Mouse (Mus musculus) left cerebral cortex, postnatal 4 days (tissue): ENCODE results near the gene Tnnt3. TPM values are rescaled to one million over a fixed set of nuclear protein-coding genes. Genes with fewer than 3 reads are reported as not detected.
A peak's percentile ranks its signal among the peaks of the same experiment; 100 is the strongest.

ENCODE experiments used
- DNase-seq: peaks from one replicate; pipeline ENCODE4 v3.0.0-alpha.2; 2022
- intact Hi-C: fragments of 180-260 bp; cut with DNase I; formaldehyde crosslinking; loops from one replicate; pipeline ENCODE4 v1.15.1; 2025
- total RNA-seq, 2 experiments: library from RNA; stranded (reverse); gene quantifications; 2 replicates each; pipeline ENCODE4 v1.2.3; 2021

Tnnt3 gene
- total RNA-seq, 2 experiments from 2014 or later = 1.3 TPM; not detected in 1

DNA sequence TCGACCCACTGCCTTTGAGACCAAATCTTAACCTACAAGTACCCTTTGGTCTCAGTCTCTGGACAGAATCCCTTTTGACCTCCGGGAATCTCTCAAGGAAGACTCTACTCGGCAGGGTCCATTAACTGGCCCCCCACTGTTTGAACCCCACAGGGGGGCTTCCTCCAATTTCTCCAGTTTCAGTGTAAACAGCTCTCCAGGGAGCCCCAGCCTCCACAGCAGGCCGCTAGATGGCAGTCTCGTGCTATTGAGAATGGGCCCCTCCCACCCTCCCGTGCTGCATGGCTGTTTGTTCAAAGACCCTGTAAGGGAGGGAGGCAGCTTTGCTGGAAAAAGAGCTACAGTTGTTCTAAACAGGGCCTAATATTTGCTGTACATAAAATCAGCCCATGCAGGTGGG lies 39.2 kb downstream of the Tnnt3 start:
- intact Hi-C loops = loop anchor here (5.0 kb wide), 1 partner anchor 134 kb away; no protein-coding TSS in a partner anchor
- DNase-seq = peak; percentile 80

DNA sequence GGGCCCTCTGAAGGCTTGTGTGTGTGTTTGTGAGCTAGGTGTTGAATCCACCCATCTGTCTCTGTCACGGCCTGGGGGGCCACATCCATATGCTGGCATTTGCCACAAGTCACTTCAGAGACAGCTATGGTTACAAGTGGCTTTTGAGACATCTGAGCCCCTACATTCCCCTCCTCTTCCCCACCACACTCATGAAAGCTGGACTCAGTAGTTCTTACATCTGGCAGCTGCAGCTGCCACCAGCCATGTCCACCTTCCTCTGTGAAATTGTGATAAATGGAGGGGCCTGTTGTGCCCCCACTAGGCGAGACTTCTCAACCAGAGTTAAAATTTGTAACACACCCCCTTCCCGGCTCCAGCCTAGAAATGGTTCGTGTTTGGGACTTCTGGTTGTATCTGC lies 39.7 kb downstream of the Tnnt3 start:
- no peak for DNase-seq
- intact Hi-C loops = loop anchor here (5.0 kb wide), 1 partner anchor 134 kb away; no protein-coding TSS in a partner anchor

DNA sequence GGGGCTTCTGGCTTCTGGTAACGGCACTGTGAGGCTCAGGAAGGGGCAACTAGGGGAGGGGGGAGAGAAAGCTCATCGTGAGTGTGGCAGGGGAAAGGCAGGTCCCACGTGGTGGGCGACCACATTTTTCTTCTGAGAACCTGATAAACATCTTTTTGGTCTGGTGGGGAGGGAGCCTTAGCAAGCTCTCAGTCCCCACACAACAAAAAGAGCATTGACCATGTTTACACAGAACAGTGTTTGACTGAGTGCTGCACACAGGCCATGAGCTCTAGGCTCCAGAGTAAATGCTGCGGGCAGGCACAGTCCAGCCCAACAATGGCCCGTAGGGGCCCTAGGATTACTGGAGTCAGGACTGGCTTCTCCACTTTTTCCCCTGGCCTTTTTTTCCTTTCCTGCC lies 40.1 kb downstream of the Tnnt3 start:
- intact Hi-C loops = loop anchor here (5.0 kb wide), 1 partner anchor 134 kb away; no protein-coding TSS in a partner anchor
- DNase-seq = no peak

DNA sequence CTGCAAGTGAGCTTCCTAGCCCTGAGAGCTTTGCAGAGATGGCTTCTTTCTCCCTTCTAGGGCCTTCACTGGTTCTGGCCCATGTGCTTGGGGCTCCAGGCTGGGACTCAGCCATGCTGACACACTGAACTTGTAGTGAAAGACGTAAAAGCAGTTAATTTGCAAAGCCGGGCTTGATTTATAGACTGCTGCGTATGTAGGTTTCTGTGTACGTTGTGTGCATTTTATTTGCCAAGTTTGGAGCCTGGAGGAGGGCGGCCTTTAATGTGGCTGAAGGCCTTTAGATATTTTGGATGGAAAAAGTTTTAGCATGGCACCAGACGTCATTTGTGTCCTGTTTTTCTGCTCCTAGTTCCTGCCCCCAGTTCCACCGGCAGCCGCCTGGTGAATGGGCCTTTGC lies 41.2 kb downstream of the Tnnt3 start:
- DNase-seq = no peak
- intact Hi-C loops = loop anchor here (5.0 kb wide), 1 partner anchor 132 kb away; no protein-coding TSS in a partner anchor

DNA sequence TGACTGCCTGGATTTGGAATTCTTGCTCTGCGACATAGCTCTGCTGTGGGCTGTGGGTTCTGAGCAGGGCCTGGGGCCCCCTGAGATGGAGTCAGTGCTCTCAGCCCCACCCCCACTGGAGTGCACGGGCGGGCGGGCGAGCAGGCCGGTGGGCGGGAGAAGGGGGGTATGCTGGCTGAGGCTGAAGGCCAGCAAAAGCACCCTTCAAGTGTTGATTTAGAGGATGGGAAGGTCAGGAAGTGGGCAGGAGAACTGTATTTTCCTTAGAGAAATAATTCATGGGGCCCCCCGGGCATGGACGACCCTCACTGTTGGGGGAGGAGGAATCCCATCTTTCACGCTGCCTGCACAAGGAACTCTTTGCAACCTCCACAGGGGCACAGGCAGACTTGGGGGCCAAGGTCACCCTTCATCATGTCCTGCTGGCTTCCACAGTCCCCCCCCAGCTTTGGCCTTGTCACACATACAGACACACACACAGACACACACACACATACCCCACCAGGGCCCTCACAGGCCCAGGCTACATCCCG lies 44.2 kb downstream of the Tnnt3 start:
- no peak for DNase-seq
- intact Hi-C loops = no loop called here

DNA sequence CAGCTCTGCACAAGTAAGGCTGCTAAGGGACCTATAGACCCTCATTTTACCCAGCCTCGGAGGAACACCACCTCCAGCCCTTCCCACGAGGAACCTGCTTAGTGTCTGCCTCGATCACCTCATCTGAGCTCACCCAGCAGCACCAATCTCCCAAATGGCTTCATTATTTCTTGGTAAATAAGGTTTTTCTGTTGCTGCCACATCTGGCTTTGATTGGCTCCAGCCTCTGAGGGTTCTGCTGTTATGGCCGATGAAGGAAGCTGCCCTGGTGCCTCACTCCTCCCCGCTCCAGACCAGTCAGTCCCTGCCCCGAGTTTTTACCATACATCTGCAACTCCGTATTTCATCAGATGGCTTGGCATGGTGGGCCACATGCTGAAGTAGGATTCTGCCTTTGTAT lies 47.3 kb downstream of the Tnnt3 start:
- intact Hi-C loops = no loop called here
- DNase-seq = no peak

DNA sequence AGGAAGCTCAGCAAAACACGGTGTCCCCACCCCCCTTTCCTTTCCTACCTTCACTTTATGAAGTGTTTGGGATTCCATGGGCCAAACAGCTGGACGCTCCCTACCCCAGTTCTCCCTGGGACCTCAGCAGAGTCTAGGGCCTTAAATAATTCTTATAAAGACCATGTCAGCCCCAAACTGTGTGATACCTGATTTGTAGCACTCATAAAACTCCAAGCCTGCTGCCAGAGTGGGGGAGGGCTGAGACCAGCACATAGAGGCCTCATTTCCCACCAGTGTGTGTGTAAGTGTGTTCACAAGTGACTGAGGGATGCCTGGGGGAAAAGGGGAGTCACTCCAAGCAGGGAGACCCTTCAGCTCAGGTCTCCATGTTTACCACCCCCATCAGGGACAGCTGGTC lies 49.2 kb downstream of the Tnnt3 start:
- intact Hi-C loops = no loop called here
- DNase-seq = no peak

DNA sequence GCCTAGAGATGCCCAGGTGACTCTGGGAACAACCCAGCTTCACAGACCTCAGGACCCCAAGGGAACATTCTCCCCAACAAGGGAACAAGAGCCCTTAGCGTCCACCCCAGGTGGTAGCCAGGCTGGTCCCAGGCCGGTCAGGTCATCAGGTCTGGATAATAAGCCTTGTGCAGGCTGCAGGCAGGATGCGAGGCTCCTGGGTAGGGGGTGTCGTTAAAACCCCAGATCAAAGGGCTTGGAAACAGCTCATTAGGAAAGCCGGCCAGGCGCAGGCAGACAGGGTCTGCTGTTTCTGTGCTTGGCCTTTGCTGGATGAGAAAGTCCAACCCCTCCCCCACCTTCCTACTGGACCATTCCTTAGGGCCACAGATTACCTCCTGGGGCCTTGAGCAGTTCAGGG lies 50.1 kb downstream of the Tnnt3 start:
- no peak for DNase-seq
- intact Hi-C loops = no loop called here

DNA sequence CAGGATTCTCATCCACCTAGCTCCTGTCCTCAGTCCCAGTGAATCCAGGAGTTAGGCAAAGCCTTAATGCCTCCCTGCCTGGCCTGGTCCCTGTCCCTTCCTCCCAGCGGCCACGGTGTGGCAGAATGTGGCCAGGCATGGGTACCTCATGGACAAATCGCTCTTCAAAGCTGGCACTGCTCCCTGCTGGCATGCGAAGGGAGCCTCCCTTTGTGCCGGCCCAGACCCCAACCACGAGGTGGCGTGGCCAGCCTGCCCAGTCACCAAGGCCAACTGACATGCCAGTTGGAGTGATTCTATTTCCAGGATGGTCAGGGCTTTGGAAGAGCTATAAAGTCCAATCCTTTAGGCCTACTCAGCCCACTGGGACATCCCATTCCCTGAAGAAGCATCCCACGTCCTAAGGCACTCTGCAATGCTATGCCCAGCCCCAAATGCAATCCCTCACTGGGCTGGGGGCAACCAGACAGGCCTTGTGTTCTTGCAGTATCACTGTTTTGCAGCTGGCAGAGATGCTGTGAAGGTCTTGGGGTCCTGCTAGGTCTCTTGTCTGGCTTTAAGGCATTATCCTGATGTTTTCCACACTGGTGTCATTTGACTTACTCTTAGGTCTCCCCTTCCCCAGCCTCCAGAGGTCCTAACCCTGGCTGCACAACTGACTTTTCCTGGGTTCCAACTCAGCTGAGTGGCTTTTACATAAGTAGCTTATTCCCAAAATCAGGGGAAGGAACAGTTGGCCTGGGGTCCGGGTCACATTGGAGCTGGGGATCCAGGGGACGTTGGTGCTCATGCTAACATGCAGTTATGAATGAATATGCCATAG lies 51.5 kb downstream of the Tnnt3 start:
- peak; percentile 83 for DNase-seq
- intact Hi-C loops = no loop called here

DNA sequence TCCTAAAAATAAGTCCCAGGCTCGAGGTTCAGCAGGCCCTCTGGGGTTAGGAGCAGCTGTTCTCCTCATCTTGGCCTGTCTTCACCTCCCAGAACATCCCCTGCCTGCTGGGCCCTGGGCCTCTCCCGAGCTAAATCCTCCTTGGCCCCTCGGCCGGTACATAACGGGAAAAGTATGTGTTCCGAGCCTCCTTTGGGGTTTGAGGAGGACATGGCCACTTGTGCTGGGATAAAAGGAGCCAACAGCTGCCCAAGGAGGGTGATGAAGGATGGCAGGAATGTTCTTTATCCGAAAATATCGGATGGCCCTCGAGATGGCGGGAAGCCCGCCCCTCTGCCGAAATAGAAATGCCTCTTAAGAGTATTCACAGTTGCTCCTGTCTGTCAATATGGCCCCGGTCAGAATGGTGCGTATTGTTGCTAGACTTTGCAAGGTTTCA lies 52.3 kb downstream of the Tnnt3 start:
- intact Hi-C loops = no loop called here
- no peak for DNase-seq

DNA sequence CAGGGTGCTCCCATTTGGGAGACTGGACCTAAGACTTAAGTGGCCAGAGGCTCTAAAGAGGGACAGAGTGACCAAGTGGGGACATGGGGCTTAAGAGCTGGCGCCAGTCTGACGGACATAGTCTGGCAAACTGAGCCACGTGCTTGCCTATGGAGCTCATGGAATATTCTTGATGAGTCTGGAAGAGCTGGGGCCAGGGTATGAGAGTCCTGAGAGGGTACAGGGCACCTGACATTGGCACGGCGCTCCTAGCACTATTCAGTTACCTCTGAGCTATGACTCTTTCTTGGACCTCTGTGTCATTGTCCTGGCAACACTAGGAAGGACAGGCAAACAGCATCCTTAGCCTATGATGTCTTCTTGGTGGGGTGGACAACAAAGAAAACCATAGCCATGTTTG lies 53.1 kb downstream of the Tnnt3 start:
- DNase-seq = no peak
- intact Hi-C loops = no loop called here

DNA sequence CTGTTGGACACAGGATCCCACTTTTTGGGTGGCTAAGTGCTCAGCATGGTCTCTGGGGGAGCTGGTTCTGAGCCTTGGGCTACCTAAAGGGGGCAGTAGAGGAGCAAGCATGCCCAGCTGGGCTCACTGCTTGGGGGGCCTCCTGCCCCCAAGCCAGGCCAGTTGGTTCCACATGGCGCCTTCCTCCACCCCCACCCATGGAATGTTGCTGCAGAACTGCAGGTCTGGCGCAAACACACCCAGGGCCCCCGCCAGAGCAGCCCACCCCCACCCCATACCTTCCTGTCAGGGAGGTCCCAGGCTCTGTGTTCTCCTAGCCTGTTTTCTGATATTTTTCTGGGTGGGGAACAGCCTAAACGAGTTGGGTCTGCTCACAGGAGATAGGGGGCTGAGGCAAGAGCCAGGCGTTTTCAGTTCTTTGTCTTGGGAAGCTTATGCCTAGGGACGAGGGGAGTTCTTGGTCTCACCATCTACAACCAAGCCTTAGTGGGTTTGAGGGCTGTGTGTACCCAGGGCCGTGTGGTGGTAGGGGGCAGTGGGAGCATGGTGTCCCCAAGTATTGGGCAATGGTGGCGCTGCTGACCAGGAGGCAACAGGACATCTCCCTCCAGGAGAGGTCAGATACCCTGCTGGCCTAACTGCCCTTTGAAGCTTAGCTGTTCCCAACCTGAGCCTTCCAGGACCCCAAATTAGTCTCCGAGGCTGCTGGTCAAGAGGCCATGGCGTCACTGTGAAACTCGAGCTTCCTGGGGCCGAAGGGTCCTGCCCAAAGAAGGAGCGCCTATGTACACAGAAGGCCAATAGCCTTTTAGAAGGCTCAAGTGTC lies 54.2 kb downstream of the Tnnt3 start:
- intact Hi-C loops = no loop called here
- DNase-seq = no peak

DNA sequence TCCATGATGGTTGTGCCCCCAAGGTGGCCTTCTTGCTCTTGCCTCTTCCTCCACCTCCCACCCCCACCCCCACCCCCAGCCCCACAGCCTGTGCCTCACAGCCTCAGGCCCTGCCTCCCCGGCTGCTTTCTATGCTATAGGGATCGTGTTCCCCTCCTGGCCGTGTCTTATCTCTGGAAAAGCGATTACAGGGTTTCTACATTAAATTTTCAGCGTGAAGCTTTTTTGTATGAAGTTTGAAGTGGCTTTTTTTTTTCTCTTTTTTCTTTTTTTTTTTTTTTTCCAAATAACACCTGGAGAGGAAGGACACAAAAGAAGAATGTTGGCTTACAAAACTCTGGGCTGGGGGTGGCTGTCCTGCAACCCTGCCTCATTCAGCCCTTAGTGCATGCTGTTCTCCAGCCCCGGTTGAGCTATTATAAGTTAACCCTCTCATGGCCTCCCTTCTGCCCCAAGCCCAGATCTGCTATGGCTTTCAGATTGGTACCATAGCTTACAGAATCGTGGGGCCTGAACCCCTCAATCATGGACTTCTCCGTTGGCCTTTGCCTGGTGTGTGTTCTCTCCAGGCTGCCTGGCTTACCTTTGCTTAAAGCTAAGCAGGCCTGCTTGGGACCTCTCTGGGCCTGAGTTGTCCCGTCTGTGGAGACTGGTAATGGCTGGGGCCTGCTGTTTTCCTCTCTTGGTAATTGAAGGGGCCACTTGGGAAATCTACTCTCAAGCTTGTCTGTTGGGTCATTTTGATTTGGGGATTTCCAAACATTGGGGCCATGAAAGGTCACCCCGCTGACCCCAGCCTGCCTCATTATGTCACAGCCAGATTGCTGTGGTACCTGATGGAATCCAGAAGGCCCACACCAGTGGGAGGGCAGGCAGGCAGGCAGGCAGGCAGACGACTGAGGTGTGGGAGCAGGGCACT lies 55.0 kb downstream of the Tnnt3 start:
- no peak for DNase-seq
- intact Hi-C loops = no loop called here

DNA sequence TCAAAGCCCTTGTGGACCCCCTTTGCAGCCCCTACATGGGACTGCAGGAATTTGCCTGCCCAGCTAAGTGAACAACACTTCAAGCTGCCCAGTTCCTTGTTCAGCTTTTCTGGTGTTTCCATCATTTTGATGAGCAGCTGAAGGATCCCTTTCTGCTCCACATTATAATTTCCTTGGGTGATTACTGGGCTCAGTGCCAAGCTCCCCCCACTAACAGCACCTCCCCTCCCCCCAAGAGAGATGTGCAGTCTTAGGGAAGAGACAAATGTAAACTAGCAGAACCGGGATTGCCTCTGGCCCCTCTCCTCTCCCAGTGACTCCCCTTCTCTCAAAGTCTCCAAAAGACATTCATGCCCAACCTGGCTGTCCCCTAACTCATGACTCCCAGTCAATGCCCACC lies 56.0 kb downstream of the Tnnt3 start:
- intact Hi-C loops = no loop called here
- DNase-seq = no peak

DNA sequence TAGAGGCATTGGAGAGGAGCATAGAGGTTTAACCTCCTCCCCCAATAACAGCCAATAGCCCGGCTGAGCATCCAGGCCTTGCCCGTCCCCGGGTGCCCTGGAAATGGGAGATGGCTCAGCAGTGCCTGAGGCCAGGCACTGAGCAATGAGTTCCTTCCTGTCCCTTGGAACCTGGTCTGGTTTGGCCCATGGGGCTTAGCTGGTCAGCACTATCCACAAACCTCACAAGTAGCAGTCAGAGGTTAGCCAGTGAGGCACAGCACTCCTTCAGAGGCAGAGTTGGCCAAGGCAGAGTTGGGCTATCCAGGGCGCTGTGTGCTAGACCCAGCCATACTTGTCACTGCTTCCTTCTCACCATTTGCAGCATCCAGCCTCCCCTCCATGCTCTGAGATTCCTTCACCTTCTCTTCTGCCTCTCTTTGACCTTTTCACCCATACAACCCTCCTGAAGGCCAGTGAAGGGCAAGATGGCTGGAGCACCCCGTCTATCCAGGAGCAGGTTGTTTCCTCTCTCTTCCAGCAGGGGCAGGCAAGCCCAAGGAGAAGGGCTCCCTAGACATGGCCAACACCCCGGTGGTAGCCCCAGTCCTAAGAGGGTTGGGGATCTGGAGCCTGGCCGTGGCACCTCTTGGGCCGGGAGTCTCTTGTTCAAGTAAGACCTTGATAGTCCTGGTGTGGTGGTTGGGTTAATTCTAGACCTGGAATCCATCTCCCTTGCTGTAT lies 56.9 kb downstream of the Tnnt3 start:
- intact Hi-C loops = no loop called here
- no peak for DNase-seq

DNA sequence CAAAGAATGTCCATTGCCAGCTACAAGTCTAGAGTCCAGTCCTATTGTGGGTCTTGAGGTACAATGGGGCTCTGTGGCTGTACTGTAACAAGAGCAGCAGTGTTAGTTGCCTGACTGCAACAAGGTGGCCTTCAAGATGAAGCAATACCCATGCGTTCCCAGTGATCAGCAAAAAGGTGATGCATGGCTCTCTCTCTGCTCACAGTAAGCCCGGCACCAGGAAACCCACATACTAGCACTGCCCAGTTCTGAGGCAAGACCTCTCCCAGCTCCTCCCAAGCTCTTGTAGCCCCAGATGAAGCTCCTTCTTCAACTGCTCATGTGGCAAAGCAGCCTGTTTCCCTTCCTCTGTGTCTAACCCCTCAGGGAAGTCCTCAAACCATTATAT lies 57.4 kb downstream of the Tnnt3 start:
- DNase-seq = no peak
- intact Hi-C loops = no loop called here

DNA sequence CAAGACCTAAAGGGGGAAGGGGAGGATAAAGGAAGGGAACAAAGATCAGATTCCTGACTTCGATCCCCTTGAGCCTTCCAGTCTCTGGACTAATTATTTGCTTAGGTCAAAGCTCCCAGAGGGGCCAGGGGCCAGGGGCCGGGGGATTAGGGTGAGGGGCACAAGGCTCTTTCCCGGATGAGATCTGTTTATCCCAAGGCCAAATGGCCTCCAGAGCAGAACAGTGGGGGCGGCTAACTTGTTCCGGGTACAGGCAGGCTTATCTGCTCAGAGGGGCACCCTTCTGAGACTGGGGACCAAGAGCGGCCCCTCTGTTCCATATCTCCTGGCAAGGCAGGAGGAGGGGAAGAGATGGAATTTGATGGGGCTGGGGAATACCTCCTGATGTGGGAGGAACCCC lies 59.1 kb downstream of the Tnnt3 start:
- intact Hi-C loops = no loop called here
- DNase-seq = no peak

DNA sequence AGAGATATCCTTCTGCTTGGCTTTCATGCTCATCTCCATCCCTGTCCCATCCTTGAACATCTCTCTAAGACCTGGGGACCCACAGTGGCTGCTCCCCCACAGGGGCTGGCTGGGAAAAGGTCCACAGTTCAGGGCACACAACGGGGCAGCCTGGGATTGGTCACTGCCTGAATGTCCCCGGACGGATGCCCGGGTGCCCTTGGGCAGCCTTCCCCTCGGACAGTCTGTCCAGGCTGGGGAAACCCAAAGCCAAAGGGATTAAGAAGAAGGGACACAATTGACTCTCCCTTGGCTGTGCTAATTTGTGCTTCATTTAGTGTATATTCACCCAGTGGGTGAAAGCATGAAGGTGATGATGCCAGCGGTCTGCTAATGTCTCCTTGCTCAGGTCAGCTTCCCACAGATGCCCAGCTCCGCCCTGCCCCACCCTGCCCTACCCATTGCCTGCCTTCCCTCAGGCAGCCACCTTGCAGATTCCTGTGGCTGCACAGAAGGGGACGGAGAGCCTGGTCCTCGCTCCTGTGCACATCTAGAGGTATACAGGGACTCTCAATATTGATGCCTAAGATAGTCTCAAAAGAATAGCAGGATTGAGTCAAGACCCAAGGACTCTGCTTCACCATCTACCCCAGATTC lies 60.0 kb downstream of the Tnnt3 start:
- intact Hi-C loops = no loop called here
- no peak for DNase-seq

DNA sequence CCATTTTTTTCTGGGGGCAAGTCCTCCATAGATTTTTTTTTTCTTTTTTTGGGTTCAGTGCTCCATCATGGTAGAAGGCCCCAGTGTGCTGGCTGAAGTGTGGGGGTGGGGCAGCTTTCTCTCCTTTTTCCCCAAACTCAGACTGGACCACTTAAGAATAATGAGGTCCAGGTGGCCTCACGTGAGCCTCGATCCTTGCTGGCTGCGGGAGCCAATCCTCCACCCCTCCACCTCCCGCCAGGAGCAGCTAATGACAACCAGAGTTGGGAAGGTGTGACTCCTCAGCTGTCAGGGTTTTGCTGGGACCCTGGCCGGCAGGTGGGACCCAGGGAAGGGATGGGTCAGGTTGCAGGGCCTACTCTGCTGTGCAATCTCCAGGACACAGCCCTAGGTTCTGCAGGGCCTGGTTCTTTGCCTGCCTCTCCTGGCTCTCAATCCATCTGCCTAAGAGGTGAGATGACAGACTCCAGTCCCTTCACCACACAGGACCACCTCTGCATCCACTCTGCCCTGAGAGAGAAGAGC lies 61.1 kb downstream of the Tnnt3 start:
- no peak for DNase-seq
- intact Hi-C loops = no loop called here
